Mouse (Mus musculus) midbrain, embryonic 12.5 days (tissue): ENCODE results near the gene Gbp5. TPM values are rescaled to one million over a fixed set of nuclear protein-coding genes. Genes with fewer than 3 reads are reported as not detected.

Experiments
- ATAC-seq: fragments of 200-750 bp; cut with Nextera tagmentation; 2 replicates; pipeline ENCODE4 v1.8.0; 2017; ENCODE audit warnings: low read depth, moderate TSS enrichment, moderate library complexity; ENCODE audit not compliant: low FRiP score
- H3K27ac ChIP-seq: fragments of 300-500 bp; sonication (generic); replicated peaks from 2 replicates; pipeline ENCODE4 v1.5.1; 2016; ENCODE audit warnings: mild to moderate bottlenecking
- H3K27me3 ChIP-seq: fragments of 300-500 bp; sonication (generic); 2 replicates; pipeline ENCODE4 v1.6.1; 2016; ENCODE audit warnings: mild to moderate bottlenecking
- H3K36me3 ChIP-seq: fragments of 300-500 bp; sonication (generic); 2 replicates; pipeline ENCODE4 v1.6.1; 2016
- H3K4me1 ChIP-seq: fragments of 300-500 bp; sonication (generic); 2 replicates; pipeline ENCODE4 v1.6.1; 2016
- H3K4me2 ChIP-seq: fragments of 300-500 bp; sonication (generic); replicated peaks from 2 replicates; pipeline ENCODE4 v1.6.1; 2016; ENCODE audit warnings: mild to moderate bottlenecking, moderate library complexity
- H3K4me3 ChIP-seq: fragments of 300-500 bp; sonication (generic); 2 replicates; pipeline ENCODE4 v1.5.1; 2016; ENCODE audit warnings: mild to moderate bottlenecking
- H3K9ac ChIP-seq: fragments of 300-500 bp; sonication (generic); replicated peaks from 2 replicates; pipeline ENCODE4 v1.6.1; 2016; ENCODE audit warnings: mild to moderate bottlenecking, moderate library complexity
- H3K9me3 ChIP-seq: fragments of 300-500 bp; sonication (generic); 2 replicates; pipeline ENCODE4 v1.6.1; 2016; ENCODE audit warnings: mild to moderate bottlenecking
- WGBS: fragments of 180-500 bp; shearing (Covaris S2); methylation state at CpG from one replicate; pipeline ENCODE4 v1.1.7; 2016; 5-methylcytosine and 5-hydroxymethylcytosine counted together
- polyA plus RNA-seq: library from polyadenylated mRNA; unstranded; fragments of >200 nt; fragmentation: Nextera tagmentation; extraction: Ambion mirVana; gene quantifications from 2 replicates; pipeline ENCODE4 v1.2.1, GENCODE M21; 2016

Gene Gbp5
- not detected in 2 replicates for polyA plus RNA-seq

- 83% methylated on average over 6 of the region's 6 CpGs for WGBS
- H3K4me3 ChIP-seq, result no peak within 1 kb of the TSS
- ATAC-seq, result 0 out of 2 replicates have a peak, but pooled peaks have one; percentile 57
- no peak within 1 kb of the TSS for H3K4me2 ChIP-seq
- no peak within 1 kb of the TSS for H3K9ac ChIP-seq
- no peaks in the 10 kb centered on the region for H3K27me3 ChIP-seq
- no peaks in the 10 kb centered on the region for H3K36me3 ChIP-seq
- H3K4me1 ChIP-seq, result peaks cover 4% of the 10 kb centered on the region; the same call in 1 of the 2 replicates
- no peak within 1 kb of the TSS for H3K27ac ChIP-seq
- H3K9me3 ChIP-seq, result no peaks in the 10 kb centered on the region
Observed at GRCm38 (mm10) chr3:142493536-142494061, at the start of gene Gbp5. Gene Gbp5 (plus strand): TSS chr3:142493978.

GRCm38 (mm10) chr3:142454198-142454597 is 39.6 kb upstream of the Gbp5 start:
- Histone ChIP-seq H3K27me3 (no peaks in the 10 kb centered on the region), H3K4me2 (no peak overlapping the region), H3K4me1 (no peaks in the 10 kb centered on the region), H3K9me3 (no peaks in the 10 kb centered on the region), H3K9ac (no peak overlapping the region), H3K36me3 (no peaks in the 10 kb centered on the region), H3K4me3 (no peak overlapping the region), H3K27ac (no peak overlapping the region)
- ATAC-seq, result no peak
- 91% methylated on average over 7 of the region's 7 CpGs for WGBS

- Histone ChIP-seq H3K9ac (no peak overlapping the region), H3K9me3 (no peaks in the 10 kb centered on the region), H3K27ac (no peak overlapping the region), H3K4me1 (no peaks in the 10 kb centered on the region), H3K4me3 (no peak overlapping the region), H3K27me3 (no peaks in the 10 kb centered on the region), H3K36me3 (no peaks in the 10 kb centered on the region), H3K4me2 (no peak overlapping the region)
- 88% methylated on average over 7 of the region's 7 CpGs for WGBS
- no peak for ATAC-seq
Observed at GRCm38 (mm10) chr3:142459241-142459640, 34.5 kb upstream of the Gbp5 start.

- no peaks in the 10 kb centered on the region for H3K4me1 ChIP-seq
- H3K9me3 ChIP-seq, result no peaks in the 10 kb centered on the region
- 93% methylated on average over 25 of the region's 25 CpGs for WGBS
- H3K27me3 ChIP-seq, result no peaks in the 10 kb centered on the region
- H3K4me3 ChIP-seq, result no peak overlapping the region
- no peak for ATAC-seq
- no peak overlapping the region for H3K4me2 ChIP-seq
- H3K27ac ChIP-seq, result no peak overlapping the region
- no peaks in the 10 kb centered on the region for H3K36me3 ChIP-seq
- H3K9ac ChIP-seq, result no peak overlapping the region
Observed at GRCm38 (mm10) chr3:142462764-142463751, 30.7 kb upstream of the Gbp5 start.

- peak; percentile 57 for ATAC-seq
- Histone ChIP-seq H3K9ac (no peak overlapping the region), H3K4me1 (no peaks in the 10 kb centered on the region), H3K4me2 (no peak overlapping the region), H3K4me3 (no peak overlapping the region), H3K36me3 (no peaks in the 10 kb centered on the region), H3K9me3 (no peaks in the 10 kb centered on the region), H3K27ac (no peak overlapping the region), H3K27me3 (no peaks in the 10 kb centered on the region)
- 29% methylated on average over 11 of the region's 11 CpGs for WGBS
Observed at GRCm38 (mm10) chr3:142474349-142474983, 19.3 kb upstream of the Gbp5 start.

- Histone ChIP-seq H3K4me3 (no peak overlapping the region), H3K4me1 (no peaks in the 10 kb centered on the region), H3K4me2 (no peak overlapping the region), H3K27me3 (no peaks in the 10 kb centered on the region), H3K36me3 (no peaks in the 10 kb centered on the region), H3K27ac (no peak overlapping the region), H3K9ac (no peak overlapping the region), H3K9me3 (no peaks in the 10 kb centered on the region)
- 0 out of 2 replicates have a peak, but pooled peaks have one; percentile 39 for ATAC-seq
- 28% methylated on average over 4 of the region's 4 CpGs for WGBS
Observed at GRCm38 (mm10) chr3:142475913-142476312, 17.9 kb upstream of the Gbp5 start.

GRCm38 (mm10) chr3:142477866-142478265 is 15.9 kb upstream of the Gbp5 start:
- Histone ChIP-seq H3K9ac (no peak overlapping the region), H3K4me1 (no peaks in the 10 kb centered on the region), H3K4me3 (no peak overlapping the region), H3K27ac (no peak overlapping the region), H3K27me3 (no peaks in the 10 kb centered on the region), H3K9me3 (no peaks in the 10 kb centered on the region), H3K4me2 (no peak overlapping the region), H3K36me3 (no peaks in the 10 kb centered on the region)
- no peak for ATAC-seq
- WGBS, result 87% methylated on average over 5 of the region's 5 CpGs

- H3K27me3 ChIP-seq, result no peaks in the 10 kb centered on the region
- H3K4me1 ChIP-seq, result no peaks in the 10 kb centered on the region
- H3K36me3 ChIP-seq, result no peaks in the 10 kb centered on the region
- no peak for ATAC-seq
- WGBS, result 85% methylated on average over 1 of the region's 1 CpGs
- no peak overlapping the region for H3K9ac ChIP-seq
- H3K9me3 ChIP-seq, result no peaks in the 10 kb centered on the region
- H3K4me2 ChIP-seq, result no peak overlapping the region
- H3K4me3 ChIP-seq, result no peak overlapping the region
- H3K27ac ChIP-seq, result no peak overlapping the region
Observed at GRCm38 (mm10) chr3:142478360-142478759, 15.4 kb upstream of the Gbp5 start.

- Histone ChIP-seq H3K27ac (no peak overlapping the region), H3K9ac (no peak overlapping the region), H3K4me1 (no peaks in the 10 kb centered on the region), H3K4me2 (no peak overlapping the region), H3K9me3 (no peaks in the 10 kb centered on the region), H3K27me3 (no peaks in the 10 kb centered on the region), H3K36me3 (no peaks in the 10 kb centered on the region), H3K4me3 (no peak overlapping the region)
- peak; percentile 85 for ATAC-seq
- 71% methylated on average over 1 of the region's 1 CpGs for WGBS
Observed at GRCm38 (mm10) chr3:142490465-142490864, 3.3 kb upstream of the Gbp5 start.

GRCm38 (mm10) chr3:142495146-142495655 is 1.4 kb downstream of the Gbp5 start:
- Histone ChIP-seq H3K4me1 (peaks cover 4% of the 10 kb centered on the region; the same call in 1 of the 2 replicates), H3K36me3 (no peaks in the 10 kb centered on the region), H3K4me2 (no peak overlapping the region), H3K27ac (no peak overlapping the region), H3K9ac (no peak overlapping the region), H3K9me3 (no peaks in the 10 kb centered on the region), H3K4me3 (no peak overlapping the region), H3K27me3 (no peaks in the 10 kb centered on the region)
- 90% methylated on average over 5 of the region's 5 CpGs for WGBS
- ATAC-seq, result no peak

- Histone ChIP-seq H3K4me2 (no peak overlapping the region), H3K27ac (no peak overlapping the region), H3K4me1 (peaks cover 4% of the 10 kb centered on the region; the same call in 1 of the 2 replicates), H3K27me3 (no peaks in the 10 kb centered on the region), H3K4me3 (no peak overlapping the region), H3K9ac (no peak overlapping the region), H3K9me3 (no peaks in the 10 kb centered on the region), H3K36me3 (no peaks in the 10 kb centered on the region)
- 73% methylated on average over 14 of the region's 14 CpGs for WGBS
- ATAC-seq, result no peak
Observed at GRCm38 (mm10) chr3:142496113-142497101, 2.6 kb downstream of the Gbp5 start.
